12 mouse cellular contexts compared by ENCODE assay signal in the genomic region with DNA sequence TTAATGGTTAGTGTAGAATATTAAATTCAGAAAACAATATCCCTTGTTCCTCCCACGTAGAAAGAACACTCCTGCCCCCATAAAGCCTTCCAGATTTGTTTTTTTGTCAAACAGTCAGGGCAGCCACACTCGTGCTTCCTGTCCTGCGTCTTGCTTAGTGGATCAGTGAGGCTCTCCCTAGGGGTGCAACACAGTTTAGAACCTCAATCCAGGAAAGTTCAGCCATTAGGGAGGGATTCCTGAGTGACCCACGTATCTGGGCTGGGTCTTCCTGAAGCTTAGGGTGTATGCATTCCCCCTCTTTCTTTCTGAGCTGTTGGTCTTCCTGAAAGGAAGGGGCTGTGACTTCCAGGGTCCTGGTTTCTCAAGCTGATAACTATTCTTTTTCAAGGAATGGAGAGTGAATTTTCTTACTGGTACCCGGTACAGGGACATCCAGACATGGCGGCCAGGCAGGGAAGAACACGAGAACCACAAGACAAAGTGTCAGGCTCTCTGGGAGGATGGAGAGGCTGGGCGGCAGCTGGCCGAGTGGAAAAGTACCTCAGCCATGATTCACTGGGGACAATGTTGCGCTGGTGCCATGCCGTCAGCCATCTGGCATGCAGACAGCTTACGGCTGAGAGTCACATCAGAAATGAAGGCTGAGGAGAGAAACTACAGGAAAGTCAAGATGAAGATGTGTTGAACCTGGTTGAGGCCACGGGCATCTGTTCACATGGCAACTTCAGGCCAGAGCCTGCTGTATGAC. TPM values are rescaled to one million over a fixed set of nuclear protein-coding genes. Genes with fewer than 3 reads are reported as not detected.
DNase-seq lines count a peak whose midpoint lies in the region.
"Had no signal": no experiment of that assay in that cellular context is flagged by ENCODE, and none has a peak within 500 bp of the region (broad histone marks: within the 10 kb centered on the region; RNA-seq: fewer than 3 reads in every experiment).

No protein-coding gene starts in this region.

- no peaks in the 10 kb centered on the region for H3K4me1 ChIP-seq in heart, embryonic 10.5 days
- H3K4me1 ChIP-seq: embryonic facial prominence, embryonic 13.5 days had no signal

- H3K27ac ChIP-seq in heart, embryonic 10.5 days, result no peak overlapping the region
- H3K27ac ChIP-seq: embryonic facial prominence, embryonic 13.5 days; neural tube, embryonic 13.5 days had no signal

- peak; percentile 94 for DNase-seq in heart, adult 11 months
- DNase-seq in heart, embryonic 10.5 days (ENCODE audit: low spot score), result no peak
- peak; percentile 25 to 30 for DNase-seq in left cerebral cortex, postnatal 36 days (ENCODE audit: low spot score in 2 of 2)
- DNase-seq in left cerebral cortex, adult 11 months (ENCODE audit: low spot score), result no peak
- DNase-seq in cerebellum, adult 8-10 months, result peak; percentile 23
- DNase-seq in layer of hippocampus, adult 9-11 months, result peak; percentile 69
- no peak for DNase-seq in liver
- DNase-seq in retina, postnatal 1 day, result no peak

- 71% methylated on average over 13 of the region's 13 CpGs for whole genome bisulfite sequencing in heart, embryonic 10.5 days

- no peaks in the 10 kb centered on the region for H3K27me3 ChIP-seq in heart, embryonic 10.5 days (ENCODE audit: insufficient read depth, poor library complexity, severe bottlenecking)
- H3K27me3 ChIP-seq: embryonic facial prominence, embryonic 13.5 days; neural tube, embryonic 13.5 days had no signal

- no peaks in the 10 kb centered on the region for H3K36me3 ChIP-seq in heart, embryonic 10.5 days
- H3K36me3 ChIP-seq: embryonic facial prominence, embryonic 13.5 days; neural tube, embryonic 13.5 days had no signal

- H3K9me3 ChIP-seq in heart, embryonic 10.5 days, result no peaks in the 10 kb centered on the region
- H3K9me3 ChIP-seq: embryonic facial prominence, embryonic 13.5 days; neural tube, embryonic 13.5 days had no signal

- intact Hi-C loops in left cerebral cortex, postnatal 36 days (cut with DNase I), result no loop called here

- no peak overlapping the region for H3K4me3 ChIP-seq in heart, embryonic 10.5 days
- H3K4me3 ChIP-seq: embryonic facial prominence, embryonic 13.5 days; neural tube, embryonic 13.5 days had no signal

RNA-seq across cellular contexts. Expression of gene Htra1, which starts 12.8 kb away (rescaled TPM):
- 7.7 and 20.0 TPM in 2 replicates for polyA plus RNA-seq in heart, embryonic 10.5 days (2016; fragmentation: Nextera tagmentation; extraction: Ambion mirVana)
- 100 to 1,000 TPM; 228 to 243 TPM for total RNA-seq in left cerebral cortex, postnatal 36 days (2021)
- total RNA-seq: megakaryocyte-erythroid progenitor cell, adult 5-6 weeks had no signal
- polyA plus RNA-seq: inflammation-experienced regulatory T-cells, adult 6 months had no signal

RNA-seq across cellular contexts. Expression of gene Plekha1, which starts 57.6 kb away (rescaled TPM):
- 44.4 and 55.3 TPM in 2 replicates for polyA plus RNA-seq in heart, embryonic 10.5 days (2016; fragmentation: Nextera tagmentation; extraction: Ambion mirVana)
- total RNA-seq in left cerebral cortex, postnatal 36 days (2021), result 100 to 1,000 TPM in 1 of 2 experiments, 10 to 100 TPM in 1; 82.7 to 107 TPM

Comparison
In these comparisons a context has a peak if more than half of its experiments do, and no peak if none do; other contexts are left out.
1. DNase-seq: peak in heart, adult 11 months (single experiment), left cerebral cortex, postnatal 36 days (2 of 2), cerebellum, adult 8-10 months (single experiment) and layer of hippocampus, adult 9-11 months (single experiment); none in heart, embryonic 10.5 days (single experiment), left cerebral cortex, adult 11 months (single experiment), liver (single experiment) and retina, postnatal 1 day (single experiment).